Mouse (Mus musculus) cerebellum, adult 2 months (tissue): ENCODE results near the gene Grik4. TPM values are rescaled to one million over a fixed set of nuclear protein-coding genes. Genes with fewer than 3 reads are reported as not detected.
"Not testable (repeated sequence)": the region's sequence is repeated elsewhere in the genome, so short reads cannot be mapped to it uniquely, and the experiment has no call there.

ENCODE experiments used
- DNase-seq, 2 experiments: peaks; one replicate each; pipeline ENCODE4 v3.0.0; 2021
- H3K27ac ChIP-seq: fragments of 200-500 bp; 2 replicates; pipeline ENCODE4 v1.5.1; 2012; ENCODE audit warnings: low read length, control low read depth, inconsistent platforms; ENCODE audit not compliant: insufficient read depth
- H3K27me3 ChIP-seq: fragments of 200-500 bp; 2 replicates; pipeline ENCODE4 v1.6.1; 2012; ENCODE audit warnings: inconsistent platforms, mild to moderate bottlenecking, low read length, moderate library complexity; ENCODE audit not compliant: control insufficient read depth, insufficient read depth
- H3K4me1 ChIP-seq: fragments of 200-500 bp; 2 replicates; pipeline ENCODE4 v1.6.1; 2011; ENCODE audit warnings: low read length; ENCODE audit not compliant: control insufficient read depth, insufficient read depth
- H3K4me3 ChIP-seq: fragments of 200-500 bp; replicated peaks from 2 replicates; pipeline ENCODE3; 2011; ENCODE audit warnings: mild to moderate bottlenecking, low read depth, low read length, control low read depth; ENCODE audit not compliant: insufficient read depth
- CTCF ChIP-seq: fragments of 200-500 bp; IDR thresholded peaks from 2 replicates; pipeline ENCODE4 v1.5.1; 2011; ENCODE audit warnings: low read depth, mild to moderate bottlenecking, control low read depth, low read length, moderate library complexity, borderline replicate concordance; ENCODE audit not compliant: insufficient read depth
- POLR2A ChIP-seq: fragments of 200-500 bp; IDR thresholded peaks from 2 replicates; pipeline ENCODE4 v1.6.1; 2011; ENCODE audit warnings: low read length, control low read depth, borderline replicate concordance; ENCODE audit not compliant: insufficient read depth
- WGBS: fragments of 180-500 bp; shearing (Covaris S2); methylation state at CpG from one replicate; pipeline ENCODE4 v1.1.7; 2018; 5-methylcytosine and 5-hydroxymethylcytosine counted together
- polyA plus RNA-seq: library from polyadenylated mRNA; depleted of rRNA; stranded (reverse); fragments of >200 nt; gene quantifications from 2 replicates; pipeline ENCODE4 v1.2.3, GENCODE M21; 2012; rRNA removed

Grik4 gene
- polyA plus RNA-seq: 8.4 and 10.5 TPM in 2 replicates

GRCm38 (mm10) chr9:42943781-42944535 lies at the start of gene Grik4:
Gene Grik4, minus strand, starts transcription at chr9:42944493.
- WGBS: 1% methylated on average over 64 of the region's 68 CpGs
- Histone ChIP-seq H3K4me1 (0 out of 2 replicates have a peak, but pooled peaks cover 3% of the 10 kb centered on the region), H3K27me3 (peaks cover 2% of the 10 kb centered on the region; the same call in 1 of the 2 replicates), H3K4me3 (peak within 1 kb of the TSS; percentile 57), H3K27ac (no peak within 1 kb of the TSS)
- DNase-seq: peak; percentile 17 to 38
- TF ChIP-seq CTCF (no peak), POLR2A (no peak)

DNA sequence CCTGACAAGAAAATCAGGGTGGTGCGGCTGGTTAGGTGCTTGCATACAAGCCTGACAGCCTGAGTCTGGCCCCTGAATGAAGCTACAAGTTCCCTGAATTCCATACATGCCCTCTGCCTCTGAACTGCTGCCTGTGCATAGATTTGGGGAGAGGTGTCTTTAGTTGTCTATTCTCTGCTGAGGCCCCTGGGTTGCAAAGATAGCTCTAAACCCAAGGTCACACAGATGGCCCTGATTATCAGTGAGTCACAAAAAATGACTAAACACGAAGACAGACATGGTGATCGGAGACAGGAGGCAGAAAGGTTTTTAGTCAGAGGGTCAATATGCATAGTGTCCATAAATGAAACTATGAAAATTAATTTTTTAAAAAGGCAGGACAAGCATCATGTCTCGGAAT lies 49.4 kb upstream of the Grik4 start:
- Histone ChIP-seq H3K4me3 (no peak overlapping the region), H3K27ac (no peak overlapping the region), H3K4me1 (no peaks in the 10 kb centered on the region), H3K27me3 (no peaks in the 10 kb centered on the region)
- 96% methylated on average over 4 of the region's 4 CpGs for WGBS
- DNase-seq: no peak
- TF ChIP-seq CTCF (no peak), POLR2A (no peak)

DNA sequence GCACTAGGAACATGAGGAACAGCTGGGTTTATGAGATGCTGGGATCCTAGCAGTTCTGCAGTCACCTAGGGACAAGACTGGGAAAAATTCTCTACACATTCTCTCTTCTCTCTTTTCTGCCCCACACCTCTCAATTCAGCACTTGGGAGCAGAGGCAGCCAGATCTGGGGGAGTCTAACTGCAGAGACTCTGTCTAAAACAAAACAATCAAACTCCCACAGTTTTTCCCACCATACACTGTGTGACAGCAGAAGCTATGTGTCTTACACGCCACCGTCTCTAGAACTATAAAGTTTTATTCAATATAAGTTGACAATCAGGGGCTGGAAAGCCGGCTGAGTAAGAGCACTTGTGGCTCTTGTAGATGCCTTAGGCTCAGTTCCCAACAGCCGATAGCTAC lies 43.7 kb upstream of the Grik4 start:
- 87% methylated on average over 4 of the region's 4 CpGs for WGBS
- no peak for TF ChIP-seq POLR2A
- TF ChIP-seq CTCF: no peak
- no peak for DNase-seq

DNA sequence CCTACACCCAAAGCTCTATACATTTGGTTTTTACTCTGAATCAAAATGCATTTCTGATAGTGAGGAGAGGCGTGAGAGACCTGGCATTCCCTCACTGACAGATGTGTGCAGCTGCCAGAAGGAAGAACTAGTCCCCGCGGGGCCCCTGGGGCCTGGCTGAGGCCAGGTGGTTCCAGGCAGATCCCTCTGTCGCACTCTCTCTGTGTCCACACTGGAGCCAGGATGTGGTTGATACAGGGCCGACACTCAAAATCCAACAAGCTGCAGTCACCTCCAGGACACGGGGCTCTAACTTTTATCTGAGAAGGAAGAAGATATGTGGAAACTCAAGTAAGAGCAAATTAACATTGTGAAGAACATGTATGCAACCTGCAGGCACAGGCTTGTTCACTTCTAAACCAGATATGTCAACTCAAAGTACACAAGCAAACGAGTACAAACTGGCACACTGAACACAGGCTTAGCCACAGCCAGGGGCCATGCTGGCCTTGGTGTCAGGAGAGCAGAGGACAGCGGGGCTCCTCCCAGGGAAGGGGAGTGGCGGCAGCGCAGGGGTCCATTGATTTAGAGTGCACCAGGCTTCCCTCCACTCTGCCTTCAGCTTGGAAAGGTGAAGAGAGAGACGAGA lies 24.7 kb upstream of the Grik4 start:
- 64% methylated on average over 11 of the region's 11 CpGs for WGBS
- H3K4me1 ChIP-seq: peaks cover 8% of the 10 kb centered on the region
- no peak overlapping the region for H3K27ac ChIP-seq
- H3K27me3 ChIP-seq: no peaks in the 10 kb centered on the region; the same call in 1 of the 2 replicates
- no peak for DNase-seq
- H3K4me3 ChIP-seq: no peak overlapping the region
- TF ChIP-seq POLR2A (no peak), CTCF (no peak)

More for the DNA sequence above, 43.7 kb upstream of the Grik4 start:
- no peaks in the 10 kb centered on the region for H3K4me1 ChIP-seq
- no peaks in the 10 kb centered on the region for H3K27me3 ChIP-seq
- H3K27ac ChIP-seq: no peak overlapping the region
- H3K4me3 ChIP-seq: no peak overlapping the region

GRCm38 (mm10) chr9:42967731-42968130 lies 23.4 kb upstream of the Grik4 start:
- Histone ChIP-seq H3K27ac (no peak overlapping the region), H3K4me1 (peaks cover 8% of the 10 kb centered on the region), H3K27me3 (no peaks in the 10 kb centered on the region), H3K4me3 (no peak overlapping the region)
- TF ChIP-seq CTCF: no peak
- no peak for TF ChIP-seq POLR2A
- 23% methylated on average over 9 of the region's 9 CpGs for WGBS
- DNase-seq: peak; percentile 23 to 47

DNA sequence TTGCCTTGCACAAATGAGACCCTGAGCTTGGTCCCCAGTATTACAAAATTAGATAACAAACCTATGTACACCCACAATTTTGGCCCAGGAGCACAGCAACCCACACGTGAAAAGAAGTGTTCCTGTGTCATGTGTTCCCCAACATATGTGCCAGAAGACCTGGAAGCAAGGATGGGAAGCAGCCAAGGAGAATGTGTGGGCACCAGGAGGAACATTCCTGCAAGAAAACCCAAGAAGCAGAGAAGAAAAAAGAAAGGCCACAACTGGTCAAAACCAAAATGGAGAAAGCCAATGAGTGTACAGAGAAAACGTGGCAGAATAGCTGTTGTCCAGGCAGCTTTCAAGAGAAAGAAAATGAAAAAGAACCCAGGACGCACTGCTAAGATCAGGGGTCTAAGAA lies 20.5 kb upstream of the Grik4 start:
- H3K27me3 ChIP-seq, H3K4me1 ChIP-seq, DNase-seq, H3K27ac ChIP-seq, H3K4me3 ChIP-seq: not testable (repeated sequence)
- WGBS: 60% methylated on average over 3 of the region's 3 CpGs

DNA sequence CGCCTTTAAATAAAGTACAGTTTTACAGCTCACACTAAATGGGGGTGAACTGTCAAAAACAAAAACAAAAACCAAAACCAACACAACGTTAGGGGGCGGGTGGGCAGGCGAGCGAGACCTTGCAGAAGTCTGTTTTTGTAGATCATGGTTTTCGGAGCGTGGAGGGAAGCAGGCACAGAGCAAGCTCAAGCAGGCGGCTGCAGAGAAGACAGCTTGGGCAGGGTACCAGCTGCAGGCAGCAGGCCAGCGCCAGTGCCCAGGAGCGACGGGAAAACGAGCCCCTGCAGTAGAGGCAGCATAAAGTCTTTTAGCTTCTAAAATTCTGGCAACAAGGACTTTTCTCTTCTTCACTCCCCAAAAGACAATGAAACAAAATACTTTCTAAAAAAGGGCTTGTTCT lies 20.1 kb upstream of the Grik4 start:
- Histone ChIP-seq H3K27me3 (no peaks in the 10 kb centered on the region), H3K4me3 (no peak overlapping the region), H3K4me1 (peaks cover 8% of the 10 kb centered on the region), H3K27ac (no peak overlapping the region)
- peak in 1 of 2 experiments; percentile 23 for DNase-seq
- 19% methylated on average over 12 of the region's 12 CpGs for WGBS
- TF ChIP-seq CTCF (no peak), POLR2A (no peak)

DNA sequence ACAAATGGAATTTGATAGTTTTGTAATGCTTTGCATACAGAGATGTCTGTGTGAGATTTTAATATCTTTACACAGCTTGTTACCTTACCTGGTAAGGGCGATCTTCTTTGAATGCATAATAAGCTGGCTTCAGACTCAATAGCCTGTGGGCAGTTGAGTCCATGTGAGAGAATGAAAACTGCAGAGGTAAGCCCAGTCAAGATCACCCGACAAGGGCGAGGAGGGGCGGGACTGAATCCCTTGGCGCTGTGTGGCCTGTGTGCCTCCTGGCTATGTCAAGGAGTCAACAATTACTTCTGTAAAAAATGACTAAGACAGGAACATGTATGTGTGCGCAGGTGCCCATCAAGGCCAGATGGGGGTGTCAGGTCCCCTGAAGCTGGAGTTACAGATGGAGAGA lies 18.2 kb upstream of the Grik4 start:
- peaks cover 5% of the 10 kb centered on the region for H3K4me1 ChIP-seq
- TF ChIP-seq POLR2A: no peak
- TF ChIP-seq CTCF: no peak
- 89% methylated on average over 6 of the region's 6 CpGs for WGBS
- no peak overlapping the region for H3K27ac ChIP-seq
- no peak overlapping the region for H3K4me3 ChIP-seq
- H3K27me3 ChIP-seq: no peaks in the 10 kb centered on the region
- no peak for DNase-seq
